Mouse (Mus musculus) forebrain, postnatal 0 days (tissue): ENCODE data around the gene Ifnar2. TPM values are rescaled to one million over a fixed set of nuclear protein-coding genes. Genes with fewer than 3 reads are reported as not detected.

ENCODE experiments used
- ATAC-seq: fragments of 200-750 bp; cut with Nextera tagmentation; 2 replicates; pipeline ENCODE4 v1.8.0; 2017; ENCODE audit warnings: mild to moderate bottlenecking, moderate library complexity
- DNase-seq: peaks from one replicate; pipeline ENCODE4 v3.0.0-alpha.2; 2015
- H3K27ac ChIP-seq: fragments of 300-500 bp; sonication (generic); 2 replicates; pipeline ENCODE4 v1.5.1; 2014; ENCODE audit warnings: low read depth, mild to moderate bottlenecking, antibody characterized with exemption, low read length, moderate library complexity, mixed read lengths
- H3K27me3 ChIP-seq: fragments of 300-500 bp; sonication (generic); 2 replicates; pipeline ENCODE4 v1.6.1; 2014; ENCODE audit warnings: mild to moderate bottlenecking, low read length, mixed read lengths; ENCODE audit not compliant: insufficient read depth
- H3K36me3 ChIP-seq: fragments of 300-500 bp; sonication (generic); 2 replicates; pipeline ENCODE4 v1.6.1; 2014; ENCODE audit warnings: mild to moderate bottlenecking, moderate library complexity; ENCODE audit not compliant: insufficient read depth
- H3K4me1 ChIP-seq: fragments of 300-500 bp; sonication (generic); 2 replicates; pipeline ENCODE4 v1.6.1; 2014; ENCODE audit warnings: antibody characterized with exemption; ENCODE audit not compliant: insufficient read depth
- H3K4me2 ChIP-seq: fragments of 300-500 bp; sonication (generic); 2 replicates; pipeline ENCODE4 v1.6.1; 2014; ENCODE audit warnings: low read depth, mild to moderate bottlenecking, moderate library complexity
- H3K4me3 ChIP-seq: fragments of 300-500 bp; sonication (generic); 2 replicates; pipeline ENCODE4 v1.5.1; 2014; ENCODE audit warnings: low read depth, low read length, mixed read lengths
- H3K9ac ChIP-seq: fragments of 300-500 bp; sonication (generic); 2 replicates; pipeline ENCODE4 v1.6.1; 2014; ENCODE audit warnings: mild to moderate bottlenecking
- H3K9me3 ChIP-seq: fragments of 300-500 bp; sonication (generic); 2 replicates; pipeline ENCODE4 v1.6.1; 2016; ENCODE audit warnings: low read length
- CTCF ChIP-seq: sonication (generic); IDR thresholded peaks from 2 replicates; pipeline ENCODE4 v1.5.1; 2016; ENCODE audit warnings: antibody characterized with exemption, control low read depth, low read depth
- WGBS: fragments of 180-500 bp; shearing (Covaris S2); extraction: QIAGEN DNeasy Blood & Tissue Kit; methylation state at CpG from one replicate; pipeline ENCODE4 v1.1.7; 2014; 5-methylcytosine and 5-hydroxymethylcytosine counted together
- polyA plus RNA-seq: library from polyadenylated mRNA; unstranded; fragments of >200 nt; fragmentation: Nextera tagmentation; extraction: Ambion mirVana; gene quantifications from 2 replicates; pipeline ENCODE4 v1.2.1, GENCODE M21; 2015
- total RNA-seq: library from RNA; depleted of rRNA; stranded (reverse); fragments of >200 nt; gene quantifications from 2 replicates; pipeline ENCODE4 v1.2.3, GENCODE M21; 2014

Ifnar2 gene
- total and polyA plus RNA-seq, 2 experiments from 2014 or later = 24.5 to 53.1 TPM

DNA sequence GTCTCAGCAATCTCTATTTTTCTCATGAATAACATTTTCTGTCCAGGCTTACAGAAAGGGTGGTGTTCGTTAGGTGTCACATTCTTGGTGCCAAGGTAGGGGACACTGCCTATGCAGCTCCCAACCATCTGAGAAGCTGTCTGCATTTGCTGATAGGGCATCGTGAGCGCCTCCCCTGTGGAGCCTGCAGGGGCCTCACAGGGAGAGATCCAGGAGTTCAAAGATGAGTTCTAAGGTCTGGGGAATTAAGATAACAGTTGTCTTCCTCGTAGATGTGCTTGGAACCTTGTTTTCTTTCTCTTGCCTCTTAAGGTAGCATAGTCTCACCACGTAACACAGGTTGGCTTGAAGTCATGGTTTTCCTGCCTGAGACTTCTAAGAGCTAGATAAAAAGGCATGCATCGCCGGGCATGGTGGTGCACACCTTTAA, 69.2 kb downstream of the Ifnar2 start:
- Histone ChIP-seq H3K9me3 (no peaks in the 10 kb centered on the region), H3K4me1 (no peaks in the 10 kb centered on the region), H3K9ac (no peak overlapping the region), H3K27me3 (no peaks in the 10 kb centered on the region), H3K4me2 (no peak overlapping the region), H3K36me3 (no peaks in the 10 kb centered on the region), H3K4me3 (no peak overlapping the region), H3K27ac (no peak overlapping the region)
- TF ChIP-seq CTCF = no peak
- whole genome bisulfite sequencing = 88% methylated on average over 7 of the region's 7 CpGs
- ATAC-seq (no peak), DNase-seq (no peak)

DNA sequence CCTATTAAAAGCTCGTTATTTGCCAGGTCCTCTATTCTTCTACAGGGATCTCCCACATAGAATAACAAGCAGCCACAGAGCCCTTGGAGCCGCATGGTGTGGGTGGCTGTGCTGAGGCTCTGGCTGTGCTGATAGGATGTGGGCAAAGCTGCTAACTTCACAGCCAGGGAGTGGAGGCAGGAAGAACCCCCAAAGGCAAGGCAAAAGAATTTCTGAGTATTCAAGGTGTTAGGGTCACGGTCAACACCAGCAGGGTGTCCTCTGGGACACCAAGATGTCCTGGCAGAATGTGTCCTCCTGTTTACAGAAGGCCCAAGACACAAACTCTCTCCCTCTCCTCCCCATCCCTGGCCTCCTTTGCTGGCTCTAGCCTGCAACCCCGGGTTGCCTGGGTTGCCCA, 69.9 kb downstream of the Ifnar2 start:
- DNase-seq (no peak), ATAC-seq (no peak)
- Histone ChIP-seq H3K4me1 (no peaks in the 10 kb centered on the region), H3K27ac (no peak overlapping the region), H3K9me3 (no peaks in the 10 kb centered on the region), H3K36me3 (no peaks in the 10 kb centered on the region), H3K9ac (no peak overlapping the region), H3K4me2 (no peak overlapping the region), H3K27me3 (no peaks in the 10 kb centered on the region), H3K4me3 (no peak overlapping the region)
- TF ChIP-seq CTCF = no peak
- WGBS = 61% methylated on average over 4 of the region's 4 CpGs

DNA sequence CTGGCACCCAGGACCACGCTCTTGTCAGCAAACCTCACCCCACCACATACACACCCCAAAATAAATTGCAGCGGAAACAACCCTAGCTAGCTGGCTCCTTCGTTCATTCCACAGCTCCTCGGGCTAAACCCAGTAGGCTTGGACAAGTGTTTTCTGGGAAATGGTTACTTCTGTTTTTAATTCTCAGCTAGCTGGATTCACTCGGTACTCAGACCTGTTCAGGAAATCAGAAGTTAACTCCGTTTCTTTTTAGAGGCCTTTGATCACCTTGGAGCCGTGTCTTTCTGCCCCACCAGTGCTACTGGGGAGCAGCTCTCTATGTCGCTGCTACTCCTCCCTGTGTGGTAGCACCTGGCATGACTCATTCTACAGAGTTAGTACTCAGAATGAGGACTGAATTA, 70.6 kb downstream of the Ifnar2 start:
- H3K4me3 ChIP-seq = no peak overlapping the region
- no peak for TF ChIP-seq CTCF
- ATAC-seq (no peak), DNase-seq (no peak)
- no peaks in the 10 kb centered on the region for H3K4me1 ChIP-seq
- no peaks in the 10 kb centered on the region for H3K36me3 ChIP-seq
- H3K27ac ChIP-seq = no peak overlapping the region
- no peaks in the 10 kb centered on the region for H3K27me3 ChIP-seq
- H3K4me2 ChIP-seq = no peak overlapping the region
- 77% methylated on average over 8 of the region's 8 CpGs for WGBS
- no peaks in the 10 kb centered on the region for H3K9me3 ChIP-seq
- no peak overlapping the region for H3K9ac ChIP-seq

DNA sequence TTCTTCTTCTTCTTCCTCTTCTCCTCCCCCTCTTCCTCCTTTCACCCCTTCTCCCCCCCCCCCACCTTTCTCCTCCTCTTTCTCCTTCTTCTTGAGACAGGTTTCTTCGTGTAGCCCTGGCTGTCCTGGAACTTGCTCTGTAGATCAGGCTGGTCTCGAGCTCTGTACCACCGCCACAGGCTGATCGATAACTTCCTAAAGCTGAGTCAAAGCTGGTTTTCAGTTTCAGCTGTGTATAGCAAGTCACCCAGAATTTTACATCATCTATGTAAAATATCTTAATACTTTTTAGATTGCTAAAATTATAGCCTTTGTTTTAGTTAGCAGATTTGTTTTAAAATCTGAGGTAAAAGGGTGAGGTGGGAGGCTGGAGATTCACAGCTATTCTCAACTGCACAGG, 72.3 kb downstream of the Ifnar2 start:
- Histone ChIP-seq H3K9me3 (no peaks in the 10 kb centered on the region), H3K27me3 (no peaks in the 10 kb centered on the region), H3K4me2 (no peak overlapping the region), H3K4me1 (no peaks in the 10 kb centered on the region), H3K27ac (no peak overlapping the region), H3K4me3 (no peak overlapping the region), H3K9ac (no peak overlapping the region), H3K36me3 (no peaks in the 10 kb centered on the region)
- no peak for DNase-seq
- whole genome bisulfite sequencing = 85% methylated on average over 4 of the region's 4 CpGs
- no peak for ATAC-seq
- no peak for TF ChIP-seq CTCF

DNA sequence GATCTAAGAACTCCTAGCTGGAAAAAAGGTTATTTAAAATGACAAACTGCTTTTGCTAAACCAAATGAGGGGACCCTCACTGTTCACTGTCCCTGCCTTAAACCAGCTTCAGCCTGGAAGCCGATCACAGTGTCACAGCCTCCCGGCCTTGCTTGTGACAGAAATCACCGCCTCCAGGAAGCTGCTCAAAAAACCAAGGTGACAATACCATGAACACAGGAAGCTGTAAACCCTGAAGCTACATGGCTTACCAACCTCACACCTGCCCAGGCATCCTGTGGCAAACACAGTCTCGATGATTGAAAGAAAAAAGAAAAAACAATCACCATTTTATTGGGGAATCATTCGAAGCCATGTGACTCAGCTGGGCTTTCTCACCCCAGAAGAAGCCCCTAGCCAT, 73.0 kb downstream of the Ifnar2 start:
- ATAC-seq = no peak
- H3K4me2 ChIP-seq = no peak overlapping the region
- WGBS = 84% methylated on average over 5 of the region's 5 CpGs
- TF ChIP-seq CTCF = no peak
- H3K4me3 ChIP-seq = no peak overlapping the region
- H3K27ac ChIP-seq = no peak overlapping the region
- no peaks in the 10 kb centered on the region for H3K36me3 ChIP-seq
- no peaks in the 10 kb centered on the region for H3K4me1 ChIP-seq
- no peak for DNase-seq
- no peaks in the 10 kb centered on the region for H3K27me3 ChIP-seq
- no peak overlapping the region for H3K9ac ChIP-seq
- no peaks in the 10 kb centered on the region for H3K9me3 ChIP-seq

DNA sequence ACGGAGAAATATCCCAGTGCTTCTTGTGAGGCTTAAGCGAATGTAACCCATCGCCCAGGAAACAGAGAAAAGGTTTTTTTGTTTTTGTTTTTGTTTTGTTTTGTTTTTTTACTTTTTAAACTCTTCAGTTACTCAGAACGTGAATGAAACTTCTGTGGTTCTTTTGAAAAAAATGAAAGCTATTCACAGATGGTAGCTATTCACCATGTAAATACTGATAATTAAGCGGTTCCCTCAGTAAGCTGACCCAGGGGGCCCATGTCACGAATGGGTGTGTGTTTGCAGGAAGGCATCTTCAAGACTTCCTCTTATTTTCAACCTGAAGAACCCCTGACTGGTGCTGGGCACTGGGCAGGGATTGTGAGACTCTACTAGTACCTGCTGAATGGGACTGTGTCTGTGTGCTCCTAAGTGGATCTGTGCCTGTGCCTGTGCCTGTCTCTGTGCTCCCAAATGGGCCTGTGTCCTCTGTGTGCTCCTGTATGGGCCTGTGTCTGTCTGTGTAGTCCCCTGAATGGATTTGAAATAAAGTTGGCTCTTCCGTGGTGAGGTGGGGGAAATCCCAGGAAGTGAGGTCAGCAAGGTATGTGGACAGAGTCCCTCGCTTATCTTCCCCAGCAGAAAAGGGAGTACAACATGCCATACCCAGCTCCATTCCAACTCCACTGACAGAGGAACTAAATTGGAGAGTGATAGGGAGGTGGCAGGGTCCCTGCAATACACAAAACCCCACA, 74.4 kb downstream of the Ifnar2 start:
- Histone ChIP-seq H3K4me1 (no peaks in the 10 kb centered on the region), H3K9me3 (no peaks in the 10 kb centered on the region), H3K4me2 (no peak overlapping the region), H3K27ac (no peak overlapping the region), H3K36me3 (no peaks in the 10 kb centered on the region), H3K9ac (no peak overlapping the region), H3K4me3 (no peak overlapping the region), H3K27me3 (no peaks in the 10 kb centered on the region)
- ATAC-seq = no peak
- DNase-seq = no peak
- no peak for TF ChIP-seq CTCF
- 61% methylated on average over 8 of the region's 8 CpGs for WGBS

DNA sequence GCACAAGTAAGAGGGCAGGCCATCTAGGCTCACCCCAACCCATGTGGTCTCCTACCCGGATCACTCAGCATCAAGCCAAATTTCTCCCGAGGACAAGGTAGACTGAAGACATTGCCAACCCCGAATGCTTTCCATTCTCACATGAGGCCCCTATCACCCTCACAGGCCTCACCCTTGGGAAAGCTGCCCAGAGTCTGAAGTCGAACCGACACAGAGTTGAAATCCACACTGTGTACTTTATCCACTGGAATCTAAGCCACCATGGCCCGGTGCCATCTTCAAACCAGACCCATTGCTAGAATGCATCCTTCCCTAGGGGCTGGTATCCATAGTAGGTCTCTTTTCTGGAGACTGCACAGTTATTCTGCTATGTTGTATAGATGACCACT, 74.9 kb downstream of the Ifnar2 start:
- no peak for DNase-seq
- no peak for ATAC-seq

More for the DNA sequence above, 74.9 kb downstream of the Ifnar2 start:
- Histone ChIP-seq H3K4me1 (no peaks in the 10 kb centered on the region), H3K27me3 (no peaks in the 10 kb centered on the region), H3K9me3 (no peaks in the 10 kb centered on the region), H3K4me3 (no peak overlapping the region), H3K27ac (no peak overlapping the region), H3K36me3 (no peaks in the 10 kb centered on the region), H3K9ac (no peak overlapping the region), H3K4me2 (no peak overlapping the region)
- WGBS = 75% methylated on average over 6 of the region's 6 CpGs
- TF ChIP-seq CTCF = no peak
